Mouse (Mus musculus): Measurements from ENCODE around the gene Ypel4. TPM values are rescaled to one million over a fixed set of nuclear protein-coding genes. Genes with fewer than 3 reads are reported as not detected.

The Ypel4 gene
- polyA plus RNA-seq, 1 experiment from 2014 or later = 19.6 TPM

DNA sequence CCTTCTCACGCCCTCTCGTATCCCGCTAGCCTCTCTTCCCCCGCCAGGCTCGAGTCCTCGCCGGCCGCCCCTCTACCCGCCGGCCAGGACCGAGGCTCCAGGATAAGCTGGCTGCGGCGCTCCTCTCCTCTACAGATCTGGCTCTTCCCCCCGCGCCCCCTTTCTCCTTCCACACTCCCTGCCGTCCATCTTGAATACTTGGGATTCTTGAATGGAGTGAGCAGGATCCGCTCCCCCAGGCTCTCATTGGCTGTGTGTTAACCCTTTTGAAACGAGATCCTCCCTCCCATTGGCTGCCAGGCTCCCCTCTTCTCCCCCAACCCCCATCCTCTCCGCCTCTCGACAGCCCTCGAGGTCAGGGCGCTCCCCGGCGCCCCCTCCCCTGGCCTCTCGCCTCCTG lies 9.7 kb downstream of the Ypel4 start, which contains the start of gene Gm19426:
Gm19426 (minus strand) TSS at position 95 of the 400 bp plus-strand sequence.
- peak; percentile 87 for ATAC-seq (ENCODE audit: low FRiP score)
- under 1% methylated on average over 25 of the region's 25 CpGs for WGBS
- Histone ChIP-seq H3K4me1 (peaks cover 45% of the 10 kb centered on the region), H3K4me2 (peak within 1 kb of the TSS; percentile 91), H3K36me3 (replicated peaks) (peaks cover 11% of the 10 kb centered on the region), H3K4me3 (replicated peaks) (peak within 1 kb of the TSS; percentile 88), H3K9me3 (no peaks in the 10 kb centered on the region), H3K9ac (peak within 1 kb of the TSS; percentile 98), H3K27ac (peak within 1 kb of the TSS; percentile 99), H3K27me3 (no peaks in the 10 kb centered on the region)

GRCm38 (mm10) chr2:84744126-84744525 lies 10.3 kb downstream of the Ypel4 start:
- WGBS = under 1% methylated on average over 10 of the region's 10 CpGs
- no peaks in the 10 kb centered on the region for H3K27me3 ChIP-seq
- peaks cover 39% of the 10 kb centered on the region for H3K4me1 ChIP-seq
- H3K4me2 ChIP-seq = peak overlapping the region; percentile 91
- no peaks in the 10 kb centered on the region for H3K9me3 ChIP-seq
- peak; percentile 22; the same call in 1 of the 2 replicates for ATAC-seq (ENCODE audit: low FRiP score)
- H3K27ac ChIP-seq = peak overlapping the region; percentile 99
- H3K36me3 ChIP-seq (replicated peaks) = peaks cover 11% of the 10 kb centered on the region
- peak overlapping the region; percentile 98 for H3K9ac ChIP-seq
- peak overlapping the region; percentile 88 for H3K4me3 ChIP-seq (replicated peaks)

DNA sequence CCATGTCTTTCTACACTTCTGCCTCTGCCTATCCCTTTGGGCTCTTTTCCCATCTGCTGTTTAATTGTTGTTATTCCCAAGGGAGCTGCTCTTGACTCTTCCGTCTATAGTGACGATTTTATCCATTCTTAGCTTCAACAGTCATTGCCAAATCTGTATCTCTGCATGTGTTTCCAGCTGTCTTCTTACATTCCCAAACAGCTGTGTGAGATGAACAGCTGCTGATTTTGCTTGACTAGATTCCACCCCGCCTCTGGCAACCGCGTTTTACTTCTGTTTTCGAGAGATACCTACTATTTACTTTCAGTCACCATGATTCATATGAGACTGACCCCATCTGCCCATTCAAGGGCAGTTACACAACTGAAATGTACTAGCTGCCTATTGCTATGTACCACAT lies 16.3 kb downstream of the Ypel4 start:
- H3K27ac ChIP-seq = no peak overlapping the region
- no peaks in the 10 kb centered on the region for H3K27me3 ChIP-seq
- H3K4me2 ChIP-seq = no peak overlapping the region
- no peaks in the 10 kb centered on the region for H3K36me3 ChIP-seq (replicated peaks)
- H3K4me3 ChIP-seq (replicated peaks) = no peak overlapping the region
- no peak overlapping the region for H3K9ac ChIP-seq
- 93% methylated on average over 6 of the region's 6 CpGs for WGBS
- no peak for ATAC-seq (ENCODE audit: low FRiP score)
- H3K9me3 ChIP-seq = no peaks in the 10 kb centered on the region
- no peaks in the 10 kb centered on the region for H3K4me1 ChIP-seq

GRCm38 (mm10) chr2:84756245-84756644 lies 22.4 kb downstream of the Ypel4 start:
- Histone ChIP-seq H3K4me3 (replicated peaks) (no peak overlapping the region), H3K27me3 (no peaks in the 10 kb centered on the region), H3K4me1 (no peaks in the 10 kb centered on the region), H3K36me3 (replicated peaks) (no peaks in the 10 kb centered on the region), H3K27ac (no peak overlapping the region), H3K4me2 (no peak overlapping the region), H3K9ac (no peak overlapping the region), H3K9me3 (no peaks in the 10 kb centered on the region)
- 88% methylated on average over 5 of the region's 5 CpGs for WGBS
- ATAC-seq (ENCODE audit: low FRiP score) = no peak

DNA sequence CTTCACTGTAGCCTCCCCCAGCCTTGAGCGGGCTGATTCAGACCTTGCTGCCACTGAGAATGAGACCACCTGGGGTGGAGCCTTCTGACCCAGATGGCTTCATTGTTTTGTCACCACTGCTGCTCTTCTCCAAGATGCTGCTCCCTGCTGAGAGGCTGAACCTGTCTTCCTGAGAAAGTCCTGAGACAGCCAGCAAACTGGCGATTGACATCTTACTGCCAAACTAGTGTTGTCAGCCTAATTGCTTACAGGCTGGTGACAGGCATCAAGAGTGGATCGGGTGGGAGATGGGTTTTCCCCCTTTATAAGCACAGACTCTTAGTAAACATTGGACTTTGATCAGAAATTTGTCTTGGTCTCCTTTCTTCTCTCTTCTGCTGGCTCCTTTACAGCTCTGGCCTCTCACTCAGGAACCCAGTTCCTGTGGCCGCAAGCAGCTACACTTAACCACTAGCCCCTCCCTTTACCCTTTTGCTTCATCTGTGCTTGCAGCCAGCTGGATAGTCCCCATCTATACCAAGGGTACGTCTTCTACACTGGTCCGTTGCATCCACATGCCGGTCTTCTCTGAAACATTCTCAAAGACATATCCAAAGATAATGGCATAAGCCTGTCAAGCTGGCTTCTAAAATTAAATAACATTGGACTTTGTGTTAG lies 23.3 kb downstream of the Ypel4 start:
- no peaks in the 10 kb centered on the region for H3K27me3 ChIP-seq
- H3K4me3 ChIP-seq (replicated peaks) = no peak overlapping the region
- no peak overlapping the region for H3K27ac ChIP-seq
- H3K36me3 ChIP-seq (replicated peaks) = no peaks in the 10 kb centered on the region
- H3K4me1 ChIP-seq = peaks cover 1% of the 10 kb centered on the region; the same call in 1 of the 2 replicates
- ATAC-seq (ENCODE audit: low FRiP score) = no peak
- no peak overlapping the region for H3K4me2 ChIP-seq
- H3K9ac ChIP-seq = no peak overlapping the region
- 59% methylated on average over 7 of the region's 7 CpGs for WGBS
- no peaks in the 10 kb centered on the region for H3K9me3 ChIP-seq

GRCm38 (mm10) chr2:84758542-84759127 lies 24.8 kb downstream of the Ypel4 start:
- Histone ChIP-seq H3K4me1 (peaks cover 5% of the 10 kb centered on the region; the same call in 1 of the 2 replicates), H3K4me3 (replicated peaks) (no peak overlapping the region), H3K36me3 (replicated peaks) (no peaks in the 10 kb centered on the region), H3K9me3 (no peaks in the 10 kb centered on the region), H3K27me3 (no peaks in the 10 kb centered on the region), H3K4me2 (no peak overlapping the region), H3K27ac (no peak overlapping the region), H3K9ac (no peak overlapping the region)
- ATAC-seq (ENCODE audit: low FRiP score) = peak; percentile 69
- under 1% methylated on average over 2 of the region's 2 CpGs for WGBS

GRCm38 (mm10) chr2:84760777-84761176 lies 26.9 kb downstream of the Ypel4 start:
- no peak for ATAC-seq (ENCODE audit: low FRiP score)
- WGBS = 77% methylated on average over 8 of the region's 8 CpGs
- peaks cover 5% of the 10 kb centered on the region; the same call in 1 of the 2 replicates for H3K4me1 ChIP-seq
- H3K9ac ChIP-seq = no peak overlapping the region
- no peak overlapping the region for H3K4me2 ChIP-seq
- no peaks in the 10 kb centered on the region for H3K9me3 ChIP-seq
- H3K27me3 ChIP-seq = no peaks in the 10 kb centered on the region
- no peaks in the 10 kb centered on the region for H3K36me3 ChIP-seq (replicated peaks)
- H3K27ac ChIP-seq = no peak overlapping the region
- no peak overlapping the region for H3K4me3 ChIP-seq (replicated peaks)

DNA sequence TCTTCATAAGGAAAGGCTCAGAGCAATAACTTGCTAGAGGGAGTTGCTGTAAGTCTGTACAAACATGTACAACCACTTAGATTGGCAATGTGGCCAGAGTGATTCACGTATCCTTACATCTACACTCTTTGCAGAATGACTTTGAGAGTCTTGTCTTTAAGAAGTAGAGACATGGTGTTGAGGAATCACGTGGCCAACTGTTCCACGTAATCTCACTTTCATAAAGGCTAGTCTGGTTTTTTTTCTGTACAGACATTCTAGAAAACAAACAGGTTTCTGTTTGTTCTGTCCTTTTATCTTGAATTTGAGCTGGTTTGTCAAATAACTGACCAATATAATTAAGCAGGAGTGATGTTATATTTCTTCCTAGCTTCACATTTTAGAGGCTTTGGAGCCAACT lies 27.5 kb downstream of the Ypel4 start:
- no peaks in the 10 kb centered on the region for H3K27me3 ChIP-seq
- 92% methylated on average over 3 of the region's 3 CpGs for WGBS

DNA sequence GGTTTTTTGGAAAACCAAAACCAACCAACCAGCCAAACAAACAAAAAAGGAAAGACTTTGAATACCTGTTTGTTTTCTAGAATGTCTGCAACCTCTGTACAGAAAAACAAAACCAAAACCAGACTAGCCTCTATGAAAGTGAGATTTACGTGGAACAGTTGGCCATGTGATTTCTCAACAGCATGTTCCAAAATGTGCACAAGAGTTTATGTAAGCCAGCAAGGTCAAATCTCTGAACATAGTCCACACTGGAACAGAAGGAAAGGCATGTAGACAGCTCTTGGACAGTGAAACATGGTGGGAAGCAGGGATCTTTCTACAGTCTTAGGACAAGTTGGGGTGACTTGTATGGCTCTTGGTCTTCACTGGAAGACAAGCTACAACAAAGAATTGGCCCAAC lies 28.0 kb downstream of the Ypel4 start:
- H3K4me1 ChIP-seq = peaks cover 5% of the 10 kb centered on the region; the same call in 1 of the 2 replicates
- H3K27ac ChIP-seq = no peak overlapping the region
- 91% methylated on average over 1 of the region's 1 CpGs for WGBS
- no peaks in the 10 kb centered on the region for H3K27me3 ChIP-seq
- H3K4me2 ChIP-seq = no peak overlapping the region
- H3K9ac ChIP-seq = no peak overlapping the region
- no peak for ATAC-seq (ENCODE audit: low FRiP score)
- no peaks in the 10 kb centered on the region for H3K9me3 ChIP-seq
- no peaks in the 10 kb centered on the region for H3K36me3 ChIP-seq (replicated peaks)
- H3K4me3 ChIP-seq (replicated peaks) = no peak overlapping the region

More for the DNA sequence above, 27.5 kb downstream of the Ypel4 start:
- H3K9ac ChIP-seq = no peak overlapping the region
- no peak overlapping the region for H3K27ac ChIP-seq
- no peaks in the 10 kb centered on the region for H3K36me3 ChIP-seq (replicated peaks)
- no peaks in the 10 kb centered on the region for H3K9me3 ChIP-seq
- ATAC-seq (ENCODE audit: low FRiP score) = no peak
- peaks cover 5% of the 10 kb centered on the region; the same call in 1 of the 2 replicates for H3K4me1 ChIP-seq
- no peak overlapping the region for H3K4me2 ChIP-seq
- no peak overlapping the region for H3K4me3 ChIP-seq (replicated peaks)

- Histone ChIP-seq H3K4me1 (peaks cover 5% of the 10 kb centered on the region; the same call in 1 of the 2 replicates), H3K27me3 (no peaks in the 10 kb centered on the region), H3K9me3 (no peaks in the 10 kb centered on the region), H3K4me2 (no peak overlapping the region), H3K36me3 (replicated peaks) (no peaks in the 10 kb centered on the region), H3K4me3 (replicated peaks) (no peak overlapping the region), H3K27ac (no peak overlapping the region), H3K9ac (no peak overlapping the region)
- ATAC-seq (ENCODE audit: low FRiP score) = no peak
- 27% methylated on average over 4 of the region's 4 CpGs for WGBS
Measured at GRCm38 (mm10) chr2:84762295-84762694, 28.4 kb downstream of the Ypel4 start.

DNA sequence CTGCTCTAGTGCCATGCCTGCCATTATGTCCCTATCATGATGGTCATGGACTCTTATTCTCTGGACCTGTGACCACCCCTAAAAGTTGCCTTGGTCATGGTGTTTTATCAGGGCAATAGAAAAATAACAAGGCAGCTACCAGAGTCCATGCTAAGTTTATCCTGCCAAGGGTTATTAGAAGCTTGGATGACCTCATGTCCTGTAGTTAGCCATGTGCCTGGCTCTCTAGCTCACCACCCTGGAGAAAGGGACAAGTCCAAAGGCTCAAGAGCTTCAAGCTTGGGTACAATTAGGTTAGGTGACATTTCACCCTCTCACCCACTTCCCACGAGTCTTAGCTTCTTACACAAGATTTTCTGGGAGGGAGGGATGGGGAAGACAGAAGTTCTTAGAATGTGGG lies 29.0 kb downstream of the Ypel4 start:
- ATAC-seq (ENCODE audit: low FRiP score) = no peak
- Histone ChIP-seq H3K36me3 (replicated peaks) (no peaks in the 10 kb centered on the region), H3K27ac (no peak overlapping the region), H3K9ac (no peak overlapping the region), H3K4me3 (replicated peaks) (no peak overlapping the region), H3K9me3 (no peaks in the 10 kb centered on the region), H3K4me2 (no peak overlapping the region), H3K27me3 (no peaks in the 10 kb centered on the region), H3K4me1 (peaks cover 5% of the 10 kb centered on the region; the same call in 1 of the 2 replicates)
- WGBS = 60% methylated on average over 1 of the region's 1 CpGs

- Histone ChIP-seq H3K4me2 (no peak overlapping the region), H3K27me3 (no peaks in the 10 kb centered on the region), H3K4me3 (replicated peaks) (no peak overlapping the region), H3K4me1 (peaks cover 18% of the 10 kb centered on the region), H3K9me3 (no peaks in the 10 kb centered on the region), H3K27ac (no peak overlapping the region), H3K36me3 (replicated peaks) (no peaks in the 10 kb centered on the region), H3K9ac (no peak overlapping the region)
- no peak for ATAC-seq (ENCODE audit: low FRiP score)
- 80% methylated on average over 6 of the region's 6 CpGs for WGBS
Measured at GRCm38 (mm10) chr2:84770501-84770900, 36.6 kb downstream of the Ypel4 start.

DNA sequence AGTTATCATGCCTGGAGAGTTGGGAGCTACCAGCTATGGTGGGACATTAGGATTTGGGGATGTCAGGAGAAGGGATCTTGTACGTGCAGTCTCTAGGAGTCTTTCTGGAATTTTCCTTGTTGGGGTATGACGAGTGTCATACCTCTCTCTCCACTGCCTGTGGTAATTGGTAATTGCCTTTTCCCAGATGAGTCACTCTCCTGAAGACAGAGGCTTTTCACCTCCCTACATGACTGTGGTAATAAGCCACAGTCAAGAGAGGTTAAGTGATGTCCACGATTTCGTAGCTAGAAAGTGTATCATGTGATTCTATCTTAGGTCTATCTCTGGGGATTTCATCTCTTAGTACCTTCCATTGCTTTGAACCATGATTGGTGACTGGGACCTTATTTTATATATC lies 38.6 kb downstream of the Ypel4 start:
- Histone ChIP-seq H3K9ac (no peak overlapping the region), H3K36me3 (replicated peaks) (no peaks in the 10 kb centered on the region), H3K9me3 (no peaks in the 10 kb centered on the region), H3K4me1 (peaks cover 19% of the 10 kb centered on the region), H3K4me2 (no peak overlapping the region), H3K27ac (no peak overlapping the region), H3K4me3 (replicated peaks) (no peak overlapping the region), H3K27me3 (no peaks in the 10 kb centered on the region)
- WGBS = 87% methylated on average over 4 of the region's 4 CpGs
- no peak for ATAC-seq (ENCODE audit: low FRiP score)
